Mouse (Mus musculus): Measurements from ENCODE around the gene Gm13691.
"Not testable (repeated sequence)": the region's sequence is repeated elsewhere in the genome, so short reads cannot be mapped to it uniquely, and the experiment has no call there.

- TF ChIP-seq KAT2A (IDR thresholded peaks at IDR 0.05; ENCODE audit: insufficient replicate concordance, low read length); ZNF384 (IDR thresholded peaks at IDR 0.05; ENCODE audit: low read depth, low read length); POLR2A (IDR thresholded peaks at IDR 0.05; ENCODE audit: low read depth, low read length); SIN3A (IDR thresholded peaks at IDR 0.05; ENCODE audit: low read length); SMC3 (IDR thresholded peaks at IDR 0.05; ENCODE audit: low read depth, low read length); CTCF (conservative IDR thresholded peaks at IDR 0.05 in 1 of 2, IDR thresholded peaks at IDR 0.05 in 1 of 2; ENCODE audit: low read depth in 2 of 2, low read length in 2 of 2): not testable (repeated sequence)
These were observed 4.2 kb downstream of the Gm13691 start for GRCm38 (mm10) chr2:83994526-83994925.

Data from CH12.LX (cell line).